Mouse (Mus musculus) erythroblast, embryonic 14.5 days (primary cell): ENCODE results near the gene Cela3a.

Source experiments
- GATA1 ChIP-seq: IDR thresholded peaks from 2 replicates; pipeline ENCODE4 v1.6.1; 2012; ENCODE audit warnings: low read length, inconsistent platforms, mixed read lengths
- TAL1 ChIP-seq: IDR thresholded peaks from 3 replicates; pipeline ENCODE4 v1.6.1; 2012; ENCODE audit warnings: low read length, inconsistent platforms, mixed read lengths

GRCm38 (mm10) chr4:137371596-137372523 lies 37.7 kb downstream of the Cela3a start:
- TF ChIP-seq TAL1 (no peak), GATA1 (no peak)
